Mouse (Mus musculus) lung, postnatal 25 days (tissue): ENCODE measurements at regions not wholly inside any gene's neighbourhood (a gene's known extent, or its start where the extent isn't known, plus 50 kb on each side); places are given as distances from the start of the nearest gene placed in this dataset.

Experiments used
- DNase-seq: peaks from one replicate; pipeline ENCODE4 v3.0.0; 2022; ENCODE audit warnings: low spot score

DNA sequence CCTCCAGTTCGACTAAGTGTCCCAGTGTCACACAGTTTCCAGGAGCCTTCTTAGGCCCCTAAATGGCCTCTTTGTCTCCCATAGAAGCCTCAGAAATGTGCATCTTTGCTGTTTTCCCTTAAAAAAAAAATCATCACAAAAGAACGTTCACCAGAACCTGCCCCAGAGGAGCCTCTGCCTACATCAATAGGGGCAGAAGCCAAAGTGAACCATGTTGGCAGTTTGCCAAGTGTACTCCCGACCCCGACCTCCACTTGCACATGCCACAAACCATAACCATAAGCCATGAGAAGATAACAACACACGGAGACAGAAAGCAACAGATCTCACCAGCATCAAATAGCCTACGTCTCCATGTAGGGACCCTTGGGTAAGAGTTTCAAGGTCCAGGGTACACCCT is 388.4 kb downstream of the Nedd1 start:
- DNase-seq, result no peak

DNA sequence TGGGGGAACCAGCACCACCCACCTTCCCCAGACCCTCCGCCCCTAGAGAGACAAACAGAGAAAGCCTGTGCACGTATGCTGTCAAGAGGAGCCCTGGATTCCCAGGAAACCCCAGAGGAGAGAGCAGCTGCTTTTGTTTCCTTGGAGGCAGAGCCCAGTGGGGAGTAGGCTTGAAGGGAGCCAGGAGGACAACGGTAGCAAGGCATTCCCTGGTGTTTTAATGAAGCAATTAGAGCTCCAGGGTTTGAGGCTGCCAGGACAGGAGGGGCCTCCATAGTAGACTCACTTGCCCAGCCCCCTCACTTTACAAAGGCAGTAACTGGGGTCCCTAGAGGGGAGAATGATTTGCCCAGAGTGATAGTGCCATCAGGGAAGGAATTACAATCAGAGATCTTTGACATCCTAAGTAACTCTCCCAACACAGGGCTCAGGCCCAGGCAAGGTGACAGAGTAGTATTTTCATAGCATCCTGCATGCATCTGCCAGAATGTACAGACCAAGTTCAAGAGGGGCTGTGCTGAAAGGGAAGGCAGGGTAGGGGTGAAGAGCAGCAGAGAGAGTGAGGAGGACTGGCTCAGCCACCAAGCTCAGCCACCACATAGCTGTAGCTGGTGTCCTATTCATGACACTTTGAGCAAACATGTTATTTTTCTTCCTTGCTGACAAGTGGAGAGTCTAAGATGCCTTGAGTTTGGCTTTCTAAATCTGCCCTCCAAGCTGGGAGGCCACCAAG is 389.0 kb downstream of the Nedd1 start:
- no peak for DNase-seq

DNA sequence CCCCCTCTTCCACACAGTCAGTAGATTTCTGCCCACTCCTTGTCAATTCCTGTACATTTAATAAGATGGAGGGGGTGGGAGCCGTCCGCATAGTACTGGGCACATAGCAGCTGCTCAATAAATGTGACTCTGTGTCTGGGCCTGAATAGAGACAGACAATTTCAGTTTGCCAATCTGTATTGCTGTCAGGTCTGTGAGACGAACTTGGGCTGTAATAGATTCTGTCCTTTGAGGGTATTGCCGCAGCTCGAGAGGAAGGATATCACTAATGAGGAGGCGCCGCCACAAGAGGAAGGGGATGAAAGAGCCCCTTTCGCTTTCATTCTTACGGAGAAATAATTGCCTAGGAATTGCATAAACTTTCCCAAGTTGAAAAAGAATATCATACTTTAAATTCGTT is 392.1 kb downstream of the Nedd1 start:
- no peak for DNase-seq

DNA sequence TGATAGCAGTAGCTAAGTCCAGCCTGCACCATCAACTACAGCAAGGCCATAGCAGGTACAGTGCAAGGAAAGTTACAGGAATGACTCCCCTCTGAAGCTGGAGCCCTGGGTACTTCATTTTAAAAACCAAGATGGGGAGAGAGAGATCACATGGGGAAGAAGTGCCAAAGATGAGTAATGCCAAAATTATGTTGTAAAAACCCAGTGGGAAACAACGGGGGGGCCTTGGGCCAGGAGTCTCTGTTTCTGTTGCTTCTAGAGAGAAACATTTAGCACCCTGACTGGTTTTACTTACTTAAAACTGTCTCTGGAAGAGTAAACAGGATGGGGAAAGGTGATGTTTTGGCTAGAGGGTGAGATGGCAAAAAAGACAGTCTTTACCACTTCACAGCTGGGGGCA is 392.6 kb downstream of the Nedd1 start:
- no peak for DNase-seq

DNA sequence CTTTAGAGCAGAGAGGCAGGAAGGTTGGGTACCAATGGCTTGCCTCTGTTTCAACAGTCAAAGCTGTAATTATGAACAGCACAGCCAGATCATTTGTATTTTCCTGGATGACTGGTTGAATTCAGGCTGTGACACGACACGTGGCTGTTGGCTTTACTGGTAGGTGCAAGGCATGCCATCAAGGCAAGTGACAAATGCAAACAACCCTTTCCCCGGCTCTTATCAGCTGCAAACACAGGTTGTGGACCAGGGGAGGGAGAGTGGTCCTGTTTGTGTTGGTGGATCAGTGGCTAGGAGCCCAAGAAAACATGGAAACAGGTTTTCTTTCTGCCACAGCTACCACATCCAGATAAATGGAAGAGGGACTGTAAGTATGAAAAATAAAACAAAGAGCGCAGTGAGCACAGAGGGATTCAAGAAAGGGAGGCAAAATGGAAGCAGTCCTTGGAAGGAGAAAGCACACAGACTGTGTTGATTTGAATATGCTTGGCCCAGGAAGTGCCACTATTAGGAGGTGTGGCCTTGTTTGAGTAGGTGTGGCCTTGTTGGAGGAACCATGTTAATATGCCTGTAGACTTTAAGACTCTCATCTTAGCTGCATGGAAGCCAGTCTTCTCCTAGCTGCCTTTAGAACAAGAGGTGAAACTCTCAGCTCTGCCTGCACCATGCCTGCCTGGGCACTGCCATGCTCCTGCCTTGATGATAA is 396.8 kb downstream of the Nedd1 start:
- no peak for DNase-seq

DNA sequence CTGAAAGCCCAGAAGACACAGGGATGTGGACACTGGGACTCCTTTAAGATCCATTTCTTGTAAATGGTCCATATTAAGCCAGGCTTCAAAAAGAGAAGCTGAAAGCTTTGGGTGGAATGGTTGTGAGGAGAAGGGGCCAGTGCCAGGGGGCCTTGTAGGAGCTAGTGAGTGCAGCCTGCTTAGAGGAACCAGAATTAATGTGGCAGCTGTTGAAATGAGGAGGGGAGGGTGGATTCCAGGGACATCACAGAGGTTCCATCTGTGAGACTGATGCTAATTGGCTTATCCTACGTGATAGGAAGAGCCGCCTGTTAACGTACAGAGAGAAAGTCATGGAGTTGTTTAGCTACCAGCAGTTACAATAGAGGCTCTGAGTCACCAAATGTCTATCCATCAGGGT is 407.6 kb downstream of the Nedd1 start:
- no peak for DNase-seq

DNA sequence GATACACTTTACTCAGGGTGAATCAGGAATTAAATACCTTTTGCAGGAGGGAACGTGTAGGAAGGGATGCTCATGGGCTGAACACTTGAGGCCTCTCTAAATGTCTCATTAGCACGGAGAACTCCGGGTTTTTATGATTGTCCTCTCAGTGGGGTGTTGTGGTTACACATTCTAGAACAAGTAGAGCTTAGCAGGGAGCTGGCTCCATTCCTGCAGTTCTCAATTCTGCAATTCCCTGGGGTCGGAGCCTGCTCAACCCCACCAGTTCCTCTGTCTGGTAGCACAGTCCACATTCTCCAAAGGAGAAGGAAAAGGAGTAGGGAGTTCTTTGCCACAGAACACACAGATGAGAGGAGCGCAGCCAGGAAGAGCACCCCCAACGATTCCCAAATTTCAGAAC is 409.9 kb downstream of the Nedd1 start:
- no peak for DNase-seq

DNA sequence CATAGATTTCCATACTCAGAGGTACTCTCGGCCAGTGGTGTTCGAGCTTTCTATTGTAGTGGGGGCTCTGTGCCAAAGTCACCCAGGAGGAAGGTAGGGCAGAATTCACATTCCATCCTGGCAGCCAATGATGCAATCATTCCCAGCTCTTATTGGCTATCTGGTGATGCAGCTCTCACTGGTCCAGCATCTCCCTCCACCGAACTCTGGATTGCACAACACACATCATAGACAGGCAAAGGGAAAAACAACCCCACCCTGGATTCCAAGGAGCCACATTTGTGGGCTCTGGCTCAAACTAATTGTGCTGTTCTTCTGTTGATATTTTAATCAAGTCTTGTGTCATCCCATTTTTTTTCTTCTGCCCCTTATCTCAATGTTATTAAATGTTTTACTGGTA is 413.6 kb downstream of the Nedd1 start:
- peak; percentile 3 for DNase-seq

DNA sequence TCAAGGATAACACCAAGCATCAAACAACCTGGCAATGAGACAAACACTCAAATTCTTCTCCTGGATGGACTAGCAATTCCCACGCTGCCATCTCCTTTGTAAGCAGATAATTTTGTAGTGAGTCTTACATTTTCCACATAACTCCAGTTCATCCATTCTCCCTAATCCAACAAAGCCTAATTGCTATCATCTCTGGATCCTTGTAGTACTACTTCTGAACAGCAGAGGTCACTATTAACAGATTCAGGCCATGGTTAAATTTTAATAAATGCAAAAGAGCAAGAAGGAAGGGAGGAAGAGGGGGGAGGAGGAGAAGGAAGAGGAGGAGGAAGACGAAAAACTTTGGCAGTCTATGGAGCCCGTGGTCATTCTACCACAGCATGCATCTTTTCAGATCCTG is 414.4 kb downstream of the Nedd1 start:
- DNase-seq, result peak; percentile 28

DNA sequence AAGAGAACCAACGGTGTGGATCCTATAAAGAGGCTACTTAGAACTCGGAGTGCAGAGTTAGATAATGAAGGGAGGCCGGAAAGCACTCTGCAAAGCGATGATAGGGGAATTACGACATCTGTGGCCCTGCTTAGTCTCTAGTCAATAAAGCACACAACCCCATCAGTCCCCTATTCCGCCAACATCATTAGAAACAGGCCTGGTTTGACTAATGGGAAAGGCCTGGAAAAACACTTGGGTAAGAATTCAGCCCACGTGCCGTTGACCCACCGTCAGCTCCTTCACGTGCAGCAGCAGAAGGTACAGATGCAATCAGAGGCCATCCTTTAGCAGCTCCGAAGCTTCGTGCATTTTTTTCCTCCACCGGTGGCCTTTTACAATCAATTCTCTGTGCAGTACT is 423.5 kb downstream of the Nedd1 start:
- no peak for DNase-seq

DNA sequence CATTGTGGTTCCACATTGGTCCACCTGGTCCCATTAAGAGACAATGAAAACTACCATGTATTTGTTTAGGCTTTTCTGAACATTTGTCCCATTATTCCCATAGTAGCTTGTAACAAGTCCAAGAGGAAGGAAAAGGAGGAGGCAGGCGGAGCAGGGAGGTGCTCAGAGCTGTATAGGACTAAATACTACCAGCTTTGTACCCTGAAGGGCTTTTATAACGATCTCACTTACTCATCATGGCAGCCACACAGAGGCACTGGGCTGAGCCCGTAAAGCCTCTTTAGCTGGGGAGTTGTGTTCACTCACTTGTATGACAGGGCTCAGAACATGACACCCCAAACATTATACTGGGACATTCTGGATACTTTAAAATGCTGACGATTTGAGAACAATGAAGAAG is 425.4 kb downstream of the Nedd1 start:
- no peak for DNase-seq

DNA sequence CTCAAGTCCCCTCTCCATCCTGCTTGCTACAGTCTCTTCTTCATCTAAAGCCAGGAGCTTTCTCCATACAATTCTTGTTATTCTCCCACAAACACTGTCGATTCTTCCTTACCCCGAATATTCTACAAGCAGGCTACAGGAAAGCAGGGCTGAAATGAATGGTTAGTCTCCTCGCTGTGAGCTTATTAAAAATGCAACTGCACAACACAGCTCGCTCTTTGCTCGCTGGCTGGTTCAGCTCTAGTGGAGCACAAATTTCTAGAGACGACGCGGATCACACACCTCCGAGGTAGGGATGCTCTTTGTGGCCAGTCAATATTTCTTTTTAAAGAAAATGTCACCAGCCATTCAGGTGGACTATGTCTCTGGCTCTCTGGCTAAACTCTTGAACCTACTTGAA is 425.9 kb downstream of the Nedd1 start:
- no peak for DNase-seq

DNA sequence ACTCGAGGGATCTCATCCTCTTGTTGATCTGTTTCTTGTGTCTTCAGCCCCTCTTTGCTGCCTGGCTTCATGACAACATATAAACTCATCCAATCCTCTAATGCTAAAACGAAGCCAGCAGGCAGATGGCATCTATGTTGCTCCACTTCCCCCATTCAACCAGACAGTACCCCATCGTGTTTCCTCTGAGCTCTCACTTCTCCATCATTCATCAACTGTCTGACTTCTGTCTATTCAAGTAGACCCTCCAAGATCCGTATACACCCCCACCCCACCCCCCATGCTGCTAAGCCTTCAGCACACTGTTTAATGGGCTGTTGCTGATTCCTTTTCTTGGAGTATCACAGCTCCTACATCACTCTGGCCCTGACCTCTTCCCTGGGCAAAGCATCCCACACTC is 429.0 kb downstream of the Nedd1 start:
- no peak for DNase-seq

DNA sequence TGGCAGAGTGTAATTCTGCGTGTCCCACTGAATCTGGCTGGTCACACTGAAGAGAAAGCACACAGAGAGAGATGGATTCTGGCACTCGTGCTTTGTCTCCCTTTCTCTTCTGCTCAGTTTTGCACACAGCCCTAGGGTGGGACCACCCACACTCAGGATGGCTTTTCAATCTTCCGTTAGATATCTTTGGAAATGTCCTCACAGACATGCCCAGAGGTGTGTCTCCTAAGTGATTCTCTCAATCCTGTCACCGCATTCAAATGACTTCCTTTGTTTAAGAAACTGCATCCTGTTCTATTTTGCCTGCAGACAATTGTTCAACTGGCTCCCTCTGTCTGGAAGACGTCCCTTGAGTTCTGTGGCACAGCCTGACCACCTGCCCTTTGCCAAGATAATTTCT is 433.0 kb downstream of the Nedd1 start:
- DNase-seq, result peak; percentile 43

DNA sequence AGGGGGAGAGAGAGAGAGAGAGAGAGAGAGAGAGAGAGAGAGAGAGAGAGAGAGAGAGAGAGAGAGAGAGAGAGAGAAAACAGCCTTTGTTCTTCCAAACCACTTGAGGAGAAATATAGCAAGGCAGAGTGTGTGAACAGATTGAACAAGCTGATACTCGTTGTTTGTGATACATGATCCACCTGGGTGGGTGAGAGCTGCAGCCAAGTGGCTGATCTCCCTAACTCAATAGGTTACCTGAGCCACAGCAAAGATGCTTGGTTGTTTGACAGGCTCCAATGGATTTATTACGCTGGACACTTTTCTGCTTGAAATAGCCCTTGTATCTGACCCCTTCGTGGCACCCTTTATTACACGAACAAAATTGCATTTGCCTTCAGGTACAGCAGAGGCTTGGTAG is 438.0 kb downstream of the Nedd1 start:
- DNase-seq, result no peak

DNA sequence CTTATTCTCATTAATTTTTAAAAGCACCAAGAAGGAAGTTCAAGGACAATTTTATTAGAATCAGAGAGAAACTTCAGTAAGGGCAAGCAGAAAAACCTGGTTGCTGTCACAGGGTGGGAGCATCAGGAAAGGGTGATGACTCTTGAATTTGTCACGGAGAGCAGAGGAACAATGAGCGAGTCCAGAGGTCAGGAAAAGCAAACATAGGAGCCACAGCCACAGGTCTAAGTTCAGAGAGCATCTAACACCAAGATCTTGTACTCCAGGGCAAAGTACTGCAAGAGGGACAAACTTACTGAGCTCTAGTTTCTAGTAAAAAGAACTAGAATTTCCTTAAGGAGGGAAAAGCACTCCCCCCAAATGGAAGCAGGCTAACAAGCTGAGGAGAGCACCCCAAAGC is 444.2 kb downstream of the Nedd1 start:
- no peak for DNase-seq

DNA sequence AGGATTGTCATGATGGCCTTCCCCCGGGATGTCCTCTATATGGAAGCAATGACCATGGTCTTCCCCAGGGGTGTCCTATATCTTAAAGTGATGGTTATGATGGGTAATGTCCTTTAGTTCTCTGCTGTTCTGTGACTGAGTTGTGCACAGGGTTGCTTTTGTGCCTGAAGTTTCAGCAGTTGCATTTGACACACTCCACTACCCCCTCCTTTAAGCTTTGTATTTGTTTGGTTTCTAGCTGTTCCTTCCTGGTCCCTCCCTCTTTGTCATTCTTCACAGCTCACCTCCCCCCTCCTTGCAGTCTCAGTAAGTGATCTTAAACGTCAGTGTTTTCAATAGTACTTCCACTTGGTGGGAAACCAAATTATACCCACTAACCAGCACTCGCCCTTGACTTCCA is 464.4 kb downstream of the Nedd1 start:
- DNase-seq, result no peak

DNA sequence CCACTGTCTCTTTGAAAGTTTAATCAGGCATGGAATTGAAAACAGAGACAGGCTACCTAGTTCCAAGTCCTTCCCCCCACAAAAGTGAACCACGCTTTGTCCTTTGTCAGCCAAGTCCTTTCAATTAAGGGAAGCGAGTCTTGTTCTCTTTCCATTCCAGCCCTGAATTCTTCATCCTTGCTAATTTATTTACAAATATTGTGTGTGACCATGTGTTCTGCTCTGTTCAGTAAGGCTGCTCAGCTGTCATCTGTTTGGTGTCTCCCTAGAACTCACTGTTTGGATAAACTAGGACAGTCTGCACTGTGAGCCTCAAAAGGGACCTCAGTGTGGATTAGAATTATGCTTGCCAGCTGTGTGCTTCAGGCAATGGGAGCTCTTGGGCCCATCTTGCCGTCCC is 473.6 kb downstream of the Nedd1 start:
- no peak for DNase-seq

DNA sequence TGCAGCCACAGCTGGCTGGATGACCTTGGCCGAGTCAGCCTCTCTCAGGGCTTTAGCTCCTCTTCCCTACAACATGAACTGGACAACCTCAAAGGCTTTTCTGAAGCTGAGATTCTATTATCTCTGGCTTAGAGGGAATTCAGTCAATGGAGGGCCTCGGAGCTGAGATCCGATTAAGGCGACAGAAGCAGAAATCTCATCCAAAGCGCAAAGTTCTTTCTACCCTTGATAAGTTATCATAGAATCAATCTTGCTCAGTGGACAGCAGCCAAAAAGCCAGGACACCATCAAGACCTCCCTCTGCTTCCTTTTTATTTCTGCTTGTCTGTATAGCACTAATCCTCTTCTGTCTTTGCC is 474.8 kb downstream of the Nedd1 start:
- no peak for DNase-seq

DNA sequence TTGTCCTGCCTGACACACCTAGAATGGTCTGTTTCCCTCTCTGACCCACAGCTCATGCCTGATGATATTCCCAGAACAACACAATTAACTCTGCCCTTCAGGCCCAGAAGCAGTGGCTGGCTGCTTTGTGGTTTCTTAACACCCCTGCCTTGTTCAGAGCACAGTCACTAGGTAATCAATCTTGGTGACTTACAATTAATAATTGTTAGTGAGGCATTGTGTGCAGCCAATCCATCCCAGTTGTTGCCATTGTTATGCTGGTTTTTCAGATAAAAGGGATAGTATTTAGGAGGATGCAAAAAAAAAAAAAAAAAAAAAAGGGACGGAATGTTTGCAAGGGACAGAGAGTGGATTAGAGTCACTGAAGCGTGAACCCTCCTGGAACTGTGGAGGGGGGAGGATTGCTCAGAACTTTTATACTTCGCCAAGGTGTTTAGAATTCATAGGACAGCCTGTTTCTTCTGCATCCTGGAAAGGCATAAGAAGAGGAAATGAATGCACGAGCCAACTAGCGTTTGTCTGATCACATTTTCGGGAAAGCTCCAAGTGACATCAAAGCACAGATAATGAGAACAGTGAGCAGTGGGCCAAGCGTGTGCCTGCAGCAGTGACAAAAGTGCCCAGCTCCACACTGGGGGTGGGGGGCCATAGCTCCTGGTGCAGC is 475.3 kb downstream of the Nedd1 start:
- no peak for DNase-seq

DNA sequence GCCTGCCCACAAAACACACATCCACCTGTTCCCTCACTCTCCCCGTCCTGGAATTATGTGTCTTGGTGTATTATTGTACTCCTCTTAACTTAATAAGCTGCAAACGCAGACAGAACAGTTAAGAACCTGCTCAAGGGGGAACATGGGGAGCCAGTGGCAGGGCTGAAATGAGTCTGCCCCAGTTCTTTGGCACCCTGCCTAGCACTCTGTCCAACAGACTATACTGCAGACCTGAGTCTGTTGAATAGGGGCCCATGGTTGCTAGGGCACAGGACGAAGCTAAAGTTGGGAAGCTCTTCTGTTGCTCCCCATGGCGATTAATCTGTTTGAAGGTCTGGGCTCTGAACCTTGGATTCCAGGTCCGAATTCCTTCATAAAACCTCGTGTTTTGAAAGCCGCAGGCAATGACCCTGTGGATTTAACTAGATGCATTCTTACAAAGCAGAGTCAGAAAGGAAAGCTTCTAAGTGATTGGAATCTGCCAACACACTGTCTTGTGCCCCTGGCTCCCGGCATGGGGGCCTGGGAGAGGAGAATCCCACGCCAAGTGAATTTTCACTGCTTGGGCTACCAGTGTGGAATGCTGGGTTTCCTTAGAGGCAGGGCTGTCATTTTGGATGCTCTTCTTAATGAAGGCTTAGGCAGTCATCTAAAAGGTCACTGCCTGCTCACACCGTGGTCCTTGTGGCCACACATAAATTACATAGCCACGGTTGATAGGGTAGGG is 479.3 kb downstream of the Nedd1 start:
- DNase-seq, result no peak

DNA sequence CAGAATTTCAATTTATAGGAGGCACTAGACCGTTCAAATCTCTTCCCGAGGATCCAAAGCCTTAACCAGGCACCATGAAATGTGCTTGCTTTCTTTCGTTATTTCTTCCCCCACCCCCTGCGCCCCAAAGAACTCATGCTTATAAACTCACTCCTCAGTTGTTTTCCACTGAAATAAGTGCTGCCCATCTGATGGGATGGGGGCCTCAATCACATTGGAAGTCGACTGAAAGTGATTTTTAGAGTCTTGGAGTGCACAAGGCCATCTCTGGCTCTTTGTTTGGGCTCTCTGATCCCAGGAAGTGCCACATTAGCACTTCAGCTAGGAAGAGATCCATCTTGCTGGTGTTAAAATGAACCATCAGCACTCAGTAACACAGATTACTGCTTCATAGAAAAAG is 484.3 kb downstream of the Nedd1 start:
- no peak for DNase-seq

DNA sequence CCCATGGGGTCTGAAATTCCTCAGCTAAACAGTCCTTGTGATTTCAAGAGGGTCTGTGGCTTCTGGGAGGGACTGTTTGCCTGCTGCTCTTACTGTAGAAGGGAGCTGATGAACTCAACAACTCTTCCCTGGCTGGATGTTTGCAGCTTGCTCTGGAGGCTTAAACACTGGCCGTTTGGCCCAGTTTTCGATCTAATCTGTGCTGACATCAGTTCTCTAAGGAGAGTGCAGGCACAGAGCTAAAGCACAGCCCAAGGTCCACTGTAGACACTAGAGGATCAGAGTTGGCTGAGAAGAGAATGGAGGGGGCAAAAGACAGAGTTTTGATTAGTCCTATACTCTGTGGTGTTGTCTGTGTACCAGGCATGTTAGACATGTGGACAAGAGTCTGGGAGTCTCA is 490.1 kb downstream of the Nedd1 start:
- no peak for DNase-seq
